Mouse (Mus musculus): ENCODE measurements around the gene Nup153.
A peak's percentile ranks its signal among the peaks of the same experiment; 100 is the strongest.

GRCm38 (mm10) chr13:46663461-46663964 is 64.2 kb downstream of the Nup153 start:
- peak; percentile 35; the same call in 1 of the 2 replicates for TF ChIP-seq CTCF (IDR thresholded peaks at IDR 0.05; ENCODE audit: extremely low read depth, insufficient read depth, insufficient read length, insufficient replicate concordance)
- TF ChIP-seq POLR2A (IDR thresholded peaks at IDR 0.05; ENCODE audit: low read depth, low read length) = no peak

Measured in spleen, adult 2 months (tissue).